In genomic region chr11:107573061-107573692, GRCm38 (mm10) we compare ENCODE assay signal across 8 mouse cellular contexts. TPM values are rescaled to one million over a fixed set of nuclear protein-coding genes. Genes with fewer than 3 reads are reported as not detected.
DNase-seq lines count a peak whose midpoint lies in the region; ATAC-seq lines count a peak whose summit lies in the region.

No protein-coding gene starts in this region.

- H3K4me2 ChIP-seq in kidney, embryonic 15.5 days = 0 out of 2 replicates have a peak overlapping the region, but pooled peaks have one; percentile 12

- peak overlapping the region; percentile 89 for H3K27ac ChIP-seq in kidney, embryonic 15.5 days

- H3K9me3 ChIP-seq in kidney, embryonic 15.5 days (replicated peaks) = no peaks in the 10 kb centered on the region

- H3K4me1 ChIP-seq in kidney, embryonic 15.5 days = peaks cover 58% of the 10 kb centered on the region

- intact Hi-C loops in heart, postnatal 25 days (cut with DNase I) = no loop called here

- H3K36me3 ChIP-seq in kidney, embryonic 15.5 days = peaks cover 57% of the 10 kb centered on the region

- H3K4me3 ChIP-seq in kidney, embryonic 15.5 days (replicated peaks) = no peak overlapping the region

- 33% methylated on average over 11 of the region's 11 CpGs for WGBS in kidney, embryonic 15.5 days

- 0 out of 2 replicates have a peak overlapping the region, but pooled peaks have one; percentile 4 for H3K9ac ChIP-seq in kidney, embryonic 15.5 days

- peak; percentile 91 for DNase-seq in heart, adult 11 months
- DNase-seq in heart, postnatal 25 days (ENCODE audit: low spot score) = no peak
- peak; percentile 66 for DNase-seq in embryo, embryonic 10.5 days (ENCODE audit: low spot score)
- peak; percentile 25 to 52 for DNase-seq in lung, postnatal 4 days
- DNase-seq in frontal cortex, postnatal 14 days (ENCODE audit: low spot score in 2 of 2) = no peak
- no peak for DNase-seq in spleen, adult 12 weeks (ENCODE audit: low spot score)

- no peaks in the 10 kb centered on the region for H3K27me3 ChIP-seq in kidney, embryonic 15.5 days

- peak; percentile 68 for ATAC-seq in kidney, embryonic 15.5 days (replicated peaks; ENCODE audit: low FRiP score)
- ATAC-seq in inflammation-experienced regulatory T-cells, adult 6 months = no peak

RNA-seq across cellular contexts. Expression of gene Helz, which starts 25.4 kb away (rescaled TPM):
- 10 to 100 TPM; 25.3 to 28.0 TPM for total RNA-seq in heart, postnatal 25 days (2021)
- 22.5 and 22.9 TPM in 2 replicates for polyA plus RNA-seq in kidney, embryonic 15.5 days (2015; fragmentation: Nextera tagmentation; extraction: Ambion mirVana)
- polyA plus RNA-seq in inflammation-experienced regulatory T-cells, adult 6 months (2017; shearing (Covaris generic)) = 10 to 100 TPM; 22.5 to 30.6 (median 22.6) TPM

Comparison
In these comparisons a context has a peak if more than half of its experiments do, and no peak if none do; other contexts are left out.
1. DNase-seq: peak in heart, adult 11 months (single experiment), embryo, embryonic 10.5 days (single experiment) and lung, postnatal 4 days (2 of 2); none in heart, postnatal 25 days (single experiment), frontal cortex, postnatal 14 days (0 of 2) and spleen, adult 12 weeks (single experiment).